Mouse (Mus musculus) CH12.LX (cell line): Measurements from ENCODE around the gene Chchd6. TPM values are rescaled to one million over a fixed set of nuclear protein-coding genes. Genes with fewer than 3 reads are reported as not detected.

ENCODE experiments used
- DNase-seq: peaks from one replicate; pipeline ENCODE4 v3.0.0-alpha.2; 2013; ENCODE audit errors: extremely low read depth
- H3K27ac ChIP-seq: 2 replicates; pipeline ENCODE4 v1.5.1; 2012; ENCODE audit warnings: low read depth, mild to moderate bottlenecking, control low read depth, moderate library complexity; ENCODE audit not compliant: insufficient read depth
- H3K27me3 ChIP-seq: replicated peaks from 2 replicates; pipeline ENCODE3; 2012; ENCODE audit warnings: inconsistent platforms
- H3K36me3 ChIP-seq, 2 experiments: replicated peaks in 1 of 2; 2 replicates each; pipeline versions ENCODE3 to v1.6.1; 2012; ENCODE audit warnings: inconsistent platforms in 1 of 2, low read length in 1 of 2, mild to moderate bottlenecking in 1 of 2, mixed read lengths in 1 of 2, moderate library complexity in 1 of 2; ENCODE audit not compliant: control insufficient read depth in 1 of 2, insufficient read depth in 1 of 2
- H3K4me1 ChIP-seq, 2 experiments: 2 replicates each; pipeline ENCODE4 v1.6.1; 2012; ENCODE audit warnings: inconsistent platforms in 1 of 2, moderate library complexity in 1 of 2; ENCODE audit not compliant: insufficient read depth in 2 of 2, control insufficient read depth in 1 of 2
- H3K4me2 ChIP-seq: 2 replicates; pipeline ENCODE4 v1.6.1; 2012; ENCODE audit warnings: low read depth, mild to moderate bottlenecking, control low read depth; ENCODE audit not compliant: poor library complexity, insufficient read depth, severe bottlenecking
- H3K4me3 ChIP-seq, 3 experiments: fragments of 150-350 bp in 1 of 3; sonication (generic) in 1 of 3; replicated peaks in 1 of 3; 2 replicates each; pipeline versions ENCODE3 to v1.5.1; 2011 to 2012; ENCODE audit warnings: low read depth in 2 of 3, low read length in 2 of 3, mild to moderate bottlenecking in 2 of 3, moderate library complexity in 2 of 3, control low read depth in 1 of 3, improper control_type of control experiment in 1 of 3, inconsistent platforms in 1 of 3, mixed read lengths in 1 of 3; ENCODE audit not compliant: poor library complexity in 1 of 3
- H3K79me2 ChIP-seq: replicated peaks from 2 replicates; pipeline ENCODE4 v1.6.1; 2012; ENCODE audit warnings: mild to moderate bottlenecking, moderate library complexity; ENCODE audit not compliant: control insufficient read depth, poor library complexity, insufficient read depth, severe bottlenecking; ENCODE audit errors: extremely low read depth
- H3K9ac ChIP-seq: 2 replicates; pipeline ENCODE4 v1.6.1; 2012; ENCODE audit warnings: low read depth, mild to moderate bottlenecking, control low read depth, moderate library complexity; ENCODE audit not compliant: insufficient read depth
- H3K9me3 ChIP-seq: replicated peaks from 2 replicates; pipeline ENCODE3; 2012; ENCODE audit warnings: low read length, inconsistent platforms, mixed read lengths
- CHD1 ChIP-seq: IDR thresholded peaks from 2 replicates; pipeline ENCODE4 v1.6.1; 2012; ENCODE audit warnings: low read depth, low read length, improper control_type of control experiment, inconsistent platforms
- E2F4 ChIP-seq: IDR thresholded peaks from 2 replicates; pipeline ENCODE4 v1.6.1; 2011; ENCODE audit warnings: low read depth, low read length, improper control_type of control experiment; ENCODE audit not compliant: insufficient replicate concordance
- GABPA ChIP-seq: IDR thresholded peaks from 2 replicates; pipeline ENCODE4 v1.6.1; 2012; ENCODE audit warnings: low read depth, low read length, improper control_type of control experiment, inconsistent platforms; ENCODE audit not compliant: insufficient replicate concordance
- HCFC1 ChIP-seq: IDR thresholded peaks from 2 replicates; pipeline ENCODE4 v1.6.1; 2012; ENCODE audit warnings: low read depth, mild to moderate bottlenecking, inconsistent platforms, low read length, improper control_type of control experiment
- JUN ChIP-seq: IDR thresholded peaks from 2 replicates; pipeline ENCODE4 v1.6.1; 2011; ENCODE audit warnings: low read depth, mild to moderate bottlenecking, low read length, improper control_type of control experiment, moderate library complexity; ENCODE audit not compliant: insufficient read depth
- MAFK ChIP-seq: IDR thresholded peaks from 2 replicates; pipeline ENCODE4 v1.6.1; 2011; ENCODE audit warnings: low read length, improper control_type of control experiment; ENCODE audit not compliant: insufficient replicate concordance
- MAX ChIP-seq: IDR thresholded peaks from 2 replicates; pipeline ENCODE4 v1.6.1; 2011; ENCODE audit warnings: low read length, improper control_type of control experiment
- MEF2A ChIP-seq: IDR thresholded peaks from 2 replicates; pipeline ENCODE4 v1.6.1; 2014; ENCODE audit warnings: low read depth, mild to moderate bottlenecking, inconsistent platforms, low read length, improper control_type of control experiment, borderline replicate concordance
- MXI1 ChIP-seq: IDR thresholded peaks from 2 replicates; pipeline ENCODE4 v1.6.1; 2011; ENCODE audit warnings: mild to moderate bottlenecking, low read depth, low read length, improper control_type of control experiment
- MYC ChIP-seq: IDR thresholded peaks from 2 replicates; pipeline ENCODE4 v1.6.1; 2011; ENCODE audit warnings: low read depth, mild to moderate bottlenecking, improper control_type of control experiment, low read length
- POLR2A ChIP-seq: IDR thresholded peaks from 2 replicates; pipeline ENCODE4 v1.6.1; 2011; ENCODE audit warnings: low read depth, mild to moderate bottlenecking, improper control_type of control experiment, low read length
- RCOR1 ChIP-seq: conservative IDR thresholded peaks from 2 replicates; pipeline ENCODE4 v1.6.1; 2012; ENCODE audit warnings: low read depth, mild to moderate bottlenecking, inconsistent platforms, low read length, improper control_type of control experiment
- SIN3A ChIP-seq: IDR thresholded peaks from 2 replicates; pipeline ENCODE4 v1.6.1; 2012; ENCODE audit warnings: low read length, improper control_type of control experiment, inconsistent platforms
- SMC3 ChIP-seq: IDR thresholded peaks from 2 replicates; pipeline ENCODE4 v1.6.1; 2011; ENCODE audit warnings: low read depth, low read length, improper control_type of control experiment
- UBTF ChIP-seq: IDR thresholded peaks from 2 replicates; pipeline ENCODE4 v1.6.1; 2012; ENCODE audit warnings: low read depth, mild to moderate bottlenecking, inconsistent platforms, low read length, improper control_type of control experiment, moderate library complexity
- USF1 ChIP-seq: IDR thresholded peaks from 2 replicates; pipeline ENCODE4 v1.6.1; 2014; ENCODE audit warnings: low read depth, mild to moderate bottlenecking, inconsistent platforms, low read length, improper control_type of control experiment
- USF2 ChIP-seq: conservative IDR thresholded peaks from 2 replicates; pipeline ENCODE4 v1.6.1; 2011; ENCODE audit warnings: low read depth, low read length, improper control_type of control experiment
- ZKSCAN1 ChIP-seq: IDR thresholded peaks from 2 replicates; pipeline ENCODE4 v1.6.1; 2012; ENCODE audit warnings: low read depth, inconsistent platforms, low read length, improper control_type of control experiment, borderline replicate concordance
- ZMIZ1 ChIP-seq: IDR thresholded peaks from 2 replicates; pipeline ENCODE4 v1.6.1; 2012; ENCODE audit warnings: low read depth, mild to moderate bottlenecking, inconsistent platforms, low read length, improper control_type of control experiment
- dilution Hi-C: fragments of 300-500 bp; cut with MboI; formaldehyde crosslinking; loops from 2 replicates; pipeline ENCODE4 v1.14.3; 2020; ENCODE audit warnings: low sequenced_read_pairs; ENCODE audit not compliant: extremely low pct_unique_long_range_greater_than_20kb, extremely low pct_ligation_motif_present
- in situ Hi-C: fragments of 300-500 bp; cut with MboI; formaldehyde crosslinking; loops from 3 replicates; pipeline ENCODE4 v1.14.3; 2019; ENCODE audit warnings: low sequenced_read_pairs, low pct_ligation_motif_present, low pct_unique_long_range_greater_than_20kb, mixed read lengths
- polyA plus RNA-seq: library from polyadenylated mRNA; unstranded; fragments of >175 nt; gene quantifications from 2 replicates; pipeline ENCODE4 v1.2.1, GENCODE M21; 2012; ENCODE audit warnings: low read depth; ENCODE audit not compliant: insufficient read length
- total RNA-seq, 2 experiments: library from RNA; depleted of rRNA; stranded (reverse); fragments of 300-350 nt in 1 of 2; fragments of >200 nt in 1 of 2; gene quantifications; 2 replicates each; pipeline ENCODE4 v1.2.3; 2012 to 2014

The Chchd6 gene
- total and polyA plus RNA-seq, 3 experiments = 33.3 to 41.5 (median 41.3) TPM

GRCm38 (mm10) chr6:89440671-89441070, 154.8 kb downstream of the Chchd6 start:
- H3K36me3 ChIP-seq = no peaks in the 10 kb centered on the region
- dilution Hi-C loops = no loop called here
- no peak for TF ChIP-seq MAX
- TF ChIP-seq JUN = no peak
- no peak for TF ChIP-seq MEF2A
- TF ChIP-seq SMC3 = no peak
- TF ChIP-seq MXI1 = no peak
- TF ChIP-seq POLR2A = no peak
- TF ChIP-seq MAFK = no peak
- no peak for TF ChIP-seq ZKSCAN1
- no peak for TF ChIP-seq MYC
- TF ChIP-seq RCOR1 = no peak
- TF ChIP-seq USF1 = no peak
- TF ChIP-seq CHD1 = no peak
- TF ChIP-seq GABPA = no peak
- no peak for TF ChIP-seq E2F4
- TF ChIP-seq ZMIZ1 = no peak
- no peak for TF ChIP-seq UBTF
- TF ChIP-seq USF2 = no peak
- no peak for TF ChIP-seq HCFC1
- H3K4me3 ChIP-seq = no peak overlapping the region
- H3K27ac ChIP-seq = no peak overlapping the region
- in situ Hi-C loops = no loop called here
- H3K4me1 ChIP-seq = no peaks in the 10 kb centered on the region
- H3K4me2 ChIP-seq = no peak overlapping the region
- no peaks in the 10 kb centered on the region for H3K9me3 ChIP-seq
- no peaks in the 10 kb centered on the region for H3K79me2 ChIP-seq
- no peak overlapping the region for H3K9ac ChIP-seq
- no peak for DNase-seq
- no peaks in the 10 kb centered on the region for H3K27me3 ChIP-seq

DNA sequence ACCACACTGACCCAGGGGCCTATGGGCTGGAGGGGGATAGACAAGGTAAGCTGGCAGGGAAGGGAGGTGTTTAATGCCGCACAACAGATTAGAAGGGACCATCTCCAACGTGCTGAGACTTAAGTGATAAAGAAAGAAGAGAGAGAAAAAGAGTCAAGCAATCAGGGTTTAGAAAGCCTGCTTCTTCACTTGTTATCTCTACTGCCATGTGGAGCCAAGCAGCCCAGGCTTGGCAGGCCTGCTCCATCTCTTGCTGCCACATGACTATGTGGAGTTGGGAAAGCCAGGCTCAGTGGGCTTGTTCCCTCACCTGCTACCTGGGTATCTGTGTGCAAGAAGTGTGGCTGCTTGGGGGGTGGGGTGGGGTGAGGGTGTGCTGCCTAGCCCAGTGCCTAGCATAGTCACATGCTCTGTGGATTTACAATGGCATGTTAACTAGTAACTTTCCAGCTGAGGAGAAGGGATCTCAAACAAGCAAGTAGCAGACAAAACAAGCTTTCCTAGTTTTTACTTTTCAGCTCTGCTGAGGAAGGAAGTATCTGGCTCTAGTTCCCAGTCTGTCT, 163.5 kb downstream of the Chchd6 start:
- DNase-seq = no peak
- Histone ChIP-seq H3K9ac (no peak overlapping the region), H3K4me2 (no peak overlapping the region), H3K79me2 (no peaks in the 10 kb centered on the region), H3K27me3 (no peaks in the 10 kb centered on the region), H3K4me1 (no peaks in the 10 kb centered on the region), H3K27ac (no peak overlapping the region), H3K9me3 (no peaks in the 10 kb centered on the region), H3K36me3 (no peaks in the 10 kb centered on the region), H3K4me3 (no peak overlapping the region)
- in situ Hi-C loops (no loop called here), dilution Hi-C loops (no loop called here)
- TF ChIP-seq ZKSCAN1 = no peak
- TF ChIP-seq SIN3A = no peak
- no peak for TF ChIP-seq USF2
